Mouse (Mus musculus) testis, adult 2 months (tissue): ENCODE measurements around the gene Txn1.

Experiments
- CTCF ChIP-seq: fragments of 200-500 bp; IDR thresholded peaks from 2 replicates; pipeline ENCODE4 v1.5.1; 2012; ENCODE audit warnings: low read depth, mild to moderate bottlenecking, inconsistent platforms, low read length, moderate library complexity; ENCODE audit not compliant: control insufficient read depth, insufficient read depth, insufficient replicate concordance
- POLR2A ChIP-seq: fragments of 200-500 bp; IDR thresholded peaks from 2 replicates; pipeline ENCODE4 v1.6.1; 2012; ENCODE audit warnings: low read depth, mild to moderate bottlenecking, inconsistent platforms, low read length, moderate library complexity; ENCODE audit not compliant: control insufficient read depth

- no peak for TF ChIP-seq CTCF
- no peak for TF ChIP-seq POLR2A
Observed at GRCm38 (mm10) chr4:57965516-57965915, 9.3 kb upstream of the Txn1 start.
